ENCODE assay signal across 9 mouse cellular contexts in the genomic region with DNA sequence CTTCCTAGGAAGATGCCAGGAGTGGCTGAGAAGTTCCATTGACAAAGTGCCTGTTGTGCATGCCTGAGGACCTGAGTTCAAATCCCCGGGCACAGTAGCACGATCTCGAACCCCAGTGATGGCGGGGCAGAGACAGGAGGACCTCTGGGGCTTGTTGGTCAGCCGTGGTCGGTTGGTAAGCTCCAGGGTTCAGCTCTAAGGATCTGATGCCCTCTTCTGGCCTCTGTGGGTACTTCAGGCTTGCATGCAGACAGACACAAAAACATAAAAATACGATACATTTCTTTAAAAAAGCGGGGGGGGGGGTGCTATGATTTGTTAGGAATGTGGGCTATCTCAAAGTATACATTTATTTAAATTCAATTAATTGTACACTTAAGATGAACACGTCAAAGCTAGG. TPM values are rescaled to one million over a fixed set of nuclear protein-coding genes. Genes with fewer than 3 reads are reported as not detected.
DNase-seq lines count a peak whose midpoint lies in the region; ATAC-seq and TF ChIP-seq lines count a peak whose summit lies in the region.
"Had no signal": no experiment of that assay in that cellular context is flagged by ENCODE, and none has a peak within 500 bp of the region (broad histone marks: within the 10 kb centered on the region; RNA-seq: fewer than 3 reads in every experiment).

No protein-coding gene starts in this region.

- H3K79me2 ChIP-seq in C2C12 (ENCODE audit: control insufficient read depth, insufficient read depth) = no peaks in the 10 kb centered on the region

- H3K79me3 ChIP-seq in C2C12 (ENCODE audit: low read depth) = no peaks in the 10 kb centered on the region

- TF ChIP-seq CTCF in kidney, adult 2 months (conservative IDR thresholded peaks at IDR 0.05; ENCODE audit: insufficient read depth, insufficient read length, low read depth, low read length) = peak; percentile 57
- TF ChIP-seq CTCF in C2C12 (IDR thresholded peaks at IDR 0.05; ENCODE audit: control insufficient read depth, insufficient read depth, insufficient read length) (peak; percentile 27), Patski (IDR thresholded peaks at IDR 0.05) (peak; percentile 49)
- TF ChIP-seq CTCF in liver, embryonic 14.5 days (IDR thresholded peaks at IDR 0.05; ENCODE audit: low read depth) = peak; percentile 79

- no peaks in the 10 kb centered on the region for H3K36me3 ChIP-seq in kidney, adult 2 months (ENCODE audit: control insufficient read depth, insufficient read depth, low read length)
- H3K36me3 ChIP-seq in kidney, embryonic 15.5 days = no peaks in the 10 kb centered on the region
- H3K36me3 ChIP-seq in C2C12 (ENCODE audit: control insufficient read depth, insufficient read depth) = no peaks in the 10 kb centered on the region
- H3K36me3 ChIP-seq in liver, embryonic 14.5 days (replicated peaks; ENCODE audit: control insufficient read depth, insufficient read depth, low read depth) = no peaks in the 10 kb centered on the region
- H3K36me3 ChIP-seq: lung, embryonic 15.5 days had no signal

- H3K9me3 ChIP-seq in kidney, embryonic 15.5 days (replicated peaks) = no peaks in the 10 kb centered on the region
- H3K9me3 ChIP-seq in liver, embryonic 14.5 days (ENCODE audit: control insufficient read depth, low read length) = no peaks in the 10 kb centered on the region
- H3K9me3 ChIP-seq: lung, embryonic 15.5 days had no signal

- TF ChIP-seq POLR2A in kidney, adult 2 months (IDR thresholded peaks at IDR 0.05; ENCODE audit: low read depth, low read length) = no peak

- ATAC-seq in kidney, embryonic 15.5 days (replicated peaks; ENCODE audit: low FRiP score) = no peak
- no peak for ATAC-seq in Patski
- no peak for ATAC-seq in liver, embryonic 14.5 days (ENCODE audit: insufficient read depth)
- ATAC-seq in frontal cortex, adult (ENCODE audit: low TSS enrichment) = no peak

- no peak overlapping the region for H3K27ac ChIP-seq in kidney, adult 2 months (ENCODE audit: insufficient read depth, low read depth, low read length)
- H3K27ac ChIP-seq in kidney, embryonic 15.5 days = no peak overlapping the region
- no peak overlapping the region for H3K27ac ChIP-seq in liver, embryonic 14.5 days
- H3K27ac ChIP-seq: lung, embryonic 15.5 days had no signal

- H3K4me1 ChIP-seq in kidney, adult 2 months (ENCODE audit: control insufficient read depth, insufficient read depth, low read length) = no peaks in the 10 kb centered on the region
- no peaks in the 10 kb centered on the region for H3K4me1 ChIP-seq in kidney, embryonic 15.5 days
- H3K4me1 ChIP-seq in liver, embryonic 14.5 days (replicated peaks; ENCODE audit: control insufficient read depth in 2 of 2, insufficient read depth in 2 of 2, low read length in 1 of 2) = no peaks in the 10 kb centered on the region
- H3K4me1 ChIP-seq: lung, embryonic 15.5 days had no signal

- no peak overlapping the region for H3K4me3 ChIP-seq in kidney, adult 2 months (ENCODE audit: insufficient read depth, low read depth, low read length)
- H3K4me3 ChIP-seq in kidney, embryonic 15.5 days (replicated peaks) = no peak overlapping the region
- H3K4me3 ChIP-seq in C2C12 (ENCODE audit: insufficient read depth, poor library complexity, severe bottlenecking) = no peak overlapping the region
- no peak overlapping the region for H3K4me3 ChIP-seq in liver, embryonic 14.5 days (ENCODE audit: insufficient read depth in 1 of 2, low read depth in 2 of 2, low read length in 2 of 2)
- H3K4me3 ChIP-seq: erythroblast, embryonic 14.5 days; lung, embryonic 15.5 days had no signal

- no peak overlapping the region for H3K9ac ChIP-seq in kidney, embryonic 15.5 days
- H3K9ac ChIP-seq in liver, embryonic 14.5 days (replicated peaks) = no peak overlapping the region
- H3K9ac ChIP-seq: lung, embryonic 15.5 days had no signal

- in situ Hi-C loops in Patski (cut with MboI; ENCODE audit: low pct_unique_long_range_greater_than_20kb) = no loop called here

- no peak overlapping the region for H3ac ChIP-seq in C2C12 (ENCODE audit: control insufficient read depth, insufficient read length, low read depth)

- no peak for DNase-seq in kidney, adult 2 months
- DNase-seq in Patski (ENCODE audit: low read depth, low spot score) = no peak
- no peak for DNase-seq in liver, embryonic 14.5 days (ENCODE audit: low read depth in 3 of 3, low spot score in 3 of 3)
- no peak for DNase-seq in cerebellum, adult 9-11 months

- 54% methylated on average over 9 of the region's 9 CpGs for WGBS in kidney, adult 2 months
- 69% methylated on average over 9 of the region's 9 CpGs for WGBS in kidney, embryonic 15.5 days
- WGBS in liver, embryonic 14.5 days (ENCODE audit: insufficient replicate concordance) = 33% methylated on average over 9 of the region's 9 CpGs

- CTCF ChIA-PET in Patski (lab: Charles Lee) = interaction anchor here (1.4 to 3.4 kb wide), 5 partner anchors 12 to 209 kb away, joined by 4 to 28 read pairs (median 4); a partner anchor contains a TSS

- POLR2A ChIA-PET in Patski (lab: Charles Lee) = interaction anchor here (0.9 to 1.2 kb wide), 2 partner anchors 69 to 427 kb away, joined by 3 to 4 read pairs; no protein-coding TSS in a partner anchor

- no peak overlapping the region for H3K4me2 ChIP-seq in kidney, embryonic 15.5 days
- no peak overlapping the region for H3K4me2 ChIP-seq in liver, embryonic 14.5 days (ENCODE audit: low read depth)
- H3K4me2 ChIP-seq: lung, embryonic 15.5 days had no signal

- TF ChIP-seq EP300 in liver, embryonic 14.5 days (IDR thresholded peaks at IDR 0.05; ENCODE audit: low read depth) = no peak

- no peaks in the 10 kb centered on the region for H3K27me3 ChIP-seq in kidney, adult 2 months (replicated peaks; ENCODE audit: control insufficient read depth, insufficient read depth, low read length)
- no peaks in the 10 kb centered on the region for H3K27me3 ChIP-seq in kidney, embryonic 15.5 days
- H3K27me3 ChIP-seq in C2C12 (ENCODE audit: control insufficient read depth, insufficient read depth, insufficient read length) = peaks cover 5% of the 10 kb centered on the region
- peaks cover 10% of the 10 kb centered on the region for H3K27me3 ChIP-seq in Patski
- H3K27me3 ChIP-seq in liver, embryonic 14.5 days (ENCODE audit: control insufficient read depth, insufficient read depth, low read length) = no peaks in the 10 kb centered on the region; the same call in 1 of the 2 replicates
- H3K27me3 ChIP-seq: lung, embryonic 15.5 days had no signal

TF ChIP-seq in C2C12, 6 proteins besides CTCF, POLR2A, EP300 and RAD21:
- no peak for TF ChIP-seq FOSL1 (IDR thresholded peaks at IDR 0.05; ENCODE audit: insufficient read depth, low read length, poor library complexity, severe bottlenecking)
TF ChIP-seq in C2C12: peak in this region for 0.

RNA-seq across cellular contexts. Expression of a gene that starts 11.2 kb away (rescaled TPM):
- not detected in 2 replicates for polyA plus RNA-seq in kidney, adult 2 months (2012; rRNA removed)
- polyA plus RNA-seq in kidney, embryonic 15.5 days (2015; fragmentation: Nextera tagmentation; extraction: Ambion mirVana) = 0.30 and 0.31 TPM in 2 replicates
- polyA plus RNA-seq in C2C12 (2012; fragmentation: generic; extraction: Trizol) (0.02 TPM), Patski (2021) (not detected)
- 0.08 and 0.09 TPM in 2 replicates for polyA plus RNA-seq in liver, embryonic 14.5 days (2012; rRNA removed)
- not detected in 2 replicates for polyA plus RNA-seq in liver, embryonic 14.5 days (2014; fragmentation: Nextera tagmentation; extraction: Ambion mirVana)
- polyA plus RNA-seq: erythroblast, embryonic 14.5 days had no signal

RNA-seq across cellular contexts. Expression of a gene that starts 43.3 kb away (rescaled TPM):
- 20.3 and 23.7 TPM in 2 replicates for polyA plus RNA-seq in kidney, adult 2 months (2012; rRNA removed)
- polyA plus RNA-seq in kidney, embryonic 15.5 days (2015; fragmentation: Nextera tagmentation; extraction: Ambion mirVana) = 31.1 and 32.2 TPM in 2 replicates
- polyA plus RNA-seq in C2C12 (2012; fragmentation: generic; extraction: Trizol) = 10.2 TPM
- 90.2 TPM for polyA plus RNA-seq in Patski (2021)
- 40.1 and 45.3 TPM in 2 replicates for polyA plus RNA-seq in liver, embryonic 14.5 days (2012; rRNA removed)
- polyA plus RNA-seq in liver, embryonic 14.5 days (2014; fragmentation: Nextera tagmentation; extraction: Ambion mirVana) = 78.2 and 85.2 TPM in 2 replicates

RNA-seq across cellular contexts. Expression of a gene that starts 59.8 kb away (rescaled TPM):
- polyA plus RNA-seq in kidney, adult 2 months (2012; rRNA removed) = 0.56 TPM in 2 replicates
- 1.7 and 2.2 TPM in 2 replicates for polyA plus RNA-seq in kidney, embryonic 15.5 days (2015; fragmentation: Nextera tagmentation; extraction: Ambion mirVana)
- polyA plus RNA-seq in C2C12 (2012; fragmentation: generic; extraction: Trizol) (0.08 TPM), Patski (2021) (1.6 TPM)
- 1.3 TPM in 2 replicates for polyA plus RNA-seq in liver, embryonic 14.5 days (2012; rRNA removed)
- polyA plus RNA-seq in liver, embryonic 14.5 days (2014; fragmentation: Nextera tagmentation; extraction: Ambion mirVana) = 2.7 and 3.7 TPM in 2 replicates
- polyA plus RNA-seq: erythroblast, embryonic 14.5 days had no signal

Comparison
In these comparisons a context has a peak if more than half of its experiments do, and no peak if none do; other contexts are left out.
1. CTCF ChIP-seq: peak in every context shown above with its lines; median percentile 79 in liver, embryonic 14.5 days; 57 in kidney, adult 2 months; 49 in Patski; 27 in C2C12.